Mouse (Mus musculus) kidney, postnatal 0 days (tissue): ENCODE results near the gene Nufip1. TPM values are rescaled to one million over a fixed set of nuclear protein-coding genes. Genes with fewer than 3 reads are reported as not detected.

ENCODE experiments used
- ATAC-seq: fragments of 200-750 bp; cut with Nextera tagmentation; replicated peaks from 2 replicates; pipeline ENCODE4 v1.8.0; 2017; ENCODE audit warnings: low read depth, moderate number of reproducible peaks, moderate TSS enrichment, moderate library complexity; ENCODE audit not compliant: low FRiP score
- DNase-seq: peaks from one replicate; pipeline ENCODE4 v3.0.0-alpha.2; 2016; ENCODE audit warnings: low spot score
- H3K27ac ChIP-seq: fragments of 300-500 bp; sonication (generic); 2 replicates; pipeline ENCODE4 v1.5.1; 2014; ENCODE audit warnings: mild to moderate bottlenecking
- H3K27me3 ChIP-seq: fragments of 300-500 bp; sonication (generic); 2 replicates; pipeline ENCODE4 v1.6.1; 2014; ENCODE audit warnings: low read length, mixed read lengths; ENCODE audit not compliant: insufficient read depth
- H3K36me3 ChIP-seq: fragments of 300-500 bp; sonication (generic); 2 replicates; pipeline ENCODE4 v1.6.1; 2014; ENCODE audit warnings: low read length, mixed read lengths; ENCODE audit not compliant: insufficient read depth
- H3K4me1 ChIP-seq: fragments of 300-500 bp; sonication (generic); replicated peaks from 2 replicates; pipeline ENCODE4 v1.6.1; 2014; ENCODE audit warnings: antibody characterized with exemption, low read length, mixed read lengths; ENCODE audit not compliant: insufficient read depth
- H3K4me2 ChIP-seq: fragments of 300-500 bp; sonication (generic); 2 replicates; pipeline ENCODE4 v1.6.1; 2014; ENCODE audit warnings: mild to moderate bottlenecking, low read length, moderate library complexity, mixed read lengths
- H3K4me3 ChIP-seq: fragments of 300-500 bp; sonication (generic); replicated peaks from 2 replicates; pipeline ENCODE4 v1.5.1; 2014; ENCODE audit warnings: low read depth, low read length
- H3K9ac ChIP-seq: fragments of 300-500 bp; sonication (generic); 2 replicates; pipeline ENCODE4 v1.6.1; 2014; ENCODE audit warnings: low read depth, low read length
- H3K9me3 ChIP-seq: fragments of 300-500 bp; sonication (generic); replicated peaks from 2 replicates; pipeline ENCODE4 v1.6.1; 2016; ENCODE audit warnings: low read length, inconsistent platforms, mixed read lengths
- CTCF ChIP-seq: IDR thresholded peaks from 2 replicates; pipeline ENCODE4 v1.5.1; 2016; ENCODE audit warnings: antibody characterized with exemption, low read depth, mild to moderate bottlenecking, moderate library complexity
- WGBS: fragments of 180-500 bp; shearing (Covaris S2); extraction: QIAGEN DNeasy Blood & Tissue Kit; methylation state at CpG from one replicate; pipeline ENCODE4 v1.1.7; 2014; 5-methylcytosine and 5-hydroxymethylcytosine counted together
- polyA plus RNA-seq: library from polyadenylated mRNA; unstranded; fragments of >200 nt; fragmentation: Nextera tagmentation; extraction: Ambion mirVana; gene quantifications from 2 replicates; pipeline ENCODE4 v1.2.1, GENCODE M21; 2015

Nufip1 gene
- polyA plus RNA-seq, 1 experiment from 2014 or later = 13.8 TPM

- Histone ChIP-seq H3K4me3 (no peak overlapping the region), H3K4me1 (no peaks in the 10 kb centered on the region), H3K4me2 (no peak overlapping the region), H3K36me3 (no peaks in the 10 kb centered on the region), H3K9me3 (no peaks in the 10 kb centered on the region), H3K27me3 (no peaks in the 10 kb centered on the region), H3K9ac (no peak overlapping the region), H3K27ac (no peak overlapping the region)
- WGBS = 42% methylated on average over 11 of the region's 11 CpGs
- DNase-seq (peak; percentile 67), ATAC-seq (no peak)
- TF ChIP-seq CTCF = no peak
Observed at GRCm38 (mm10) chr14:76169876-76170466, 59.3 kb downstream of the Nufip1 start.

GRCm38 (mm10) chr14:76171285-76171684, 60.6 kb downstream of the Nufip1 start:
- 81% methylated on average over 8 of the region's 8 CpGs for WGBS

GRCm38 (mm10) chr14:76174328-76174727, 63.6 kb downstream of the Nufip1 start:
- Histone ChIP-seq H3K4me1 (no peaks in the 10 kb centered on the region), H3K27ac (no peak overlapping the region), H3K4me3 (no peak overlapping the region), H3K36me3 (no peaks in the 10 kb centered on the region), H3K27me3 (no peaks in the 10 kb centered on the region), H3K9me3 (no peaks in the 10 kb centered on the region), H3K4me2 (no peak overlapping the region), H3K9ac (no peak overlapping the region)
- TF ChIP-seq CTCF = no peak
- WGBS = 87% methylated on average over 7 of the region's 7 CpGs
- DNase-seq = no peak
- ATAC-seq = no peak

More at GRCm38 (mm10) chr14:76171285-76171684, 60.6 kb downstream of the Nufip1 start:
- TF ChIP-seq CTCF = no peak
- H3K27me3 ChIP-seq = no peaks in the 10 kb centered on the region
- DNase-seq = no peak
- no peak overlapping the region for H3K9ac ChIP-seq
- no peak for ATAC-seq
- no peak overlapping the region for H3K4me2 ChIP-seq
- H3K36me3 ChIP-seq = no peaks in the 10 kb centered on the region
- no peak overlapping the region for H3K4me3 ChIP-seq
- no peak overlapping the region for H3K27ac ChIP-seq
- no peaks in the 10 kb centered on the region for H3K9me3 ChIP-seq
- no peaks in the 10 kb centered on the region for H3K4me1 ChIP-seq

GRCm38 (mm10) chr14:76175808-76176207, 65.1 kb downstream of the Nufip1 start:
- Histone ChIP-seq H3K9ac (no peak overlapping the region), H3K27ac (no peak overlapping the region), H3K27me3 (no peaks in the 10 kb centered on the region), H3K4me1 (no peaks in the 10 kb centered on the region), H3K9me3 (no peaks in the 10 kb centered on the region), H3K4me2 (no peak overlapping the region), H3K4me3 (no peak overlapping the region), H3K36me3 (no peaks in the 10 kb centered on the region)
- no peak for TF ChIP-seq CTCF
- DNase-seq = no peak
- ATAC-seq = no peak
- 49% methylated on average over 5 of the region's 5 CpGs for WGBS

- no peak overlapping the region for H3K4me2 ChIP-seq
- no peaks in the 10 kb centered on the region for H3K27me3 ChIP-seq
- H3K4me3 ChIP-seq = no peak overlapping the region
- H3K27ac ChIP-seq = no peak overlapping the region
- ATAC-seq (no peak), DNase-seq (no peak)
- H3K9ac ChIP-seq = no peak overlapping the region
- H3K36me3 ChIP-seq = no peaks in the 10 kb centered on the region
- 94% methylated on average over 9 of the region's 9 CpGs for WGBS
- H3K4me1 ChIP-seq = no peaks in the 10 kb centered on the region
- TF ChIP-seq CTCF = no peak
- no peaks in the 10 kb centered on the region for H3K9me3 ChIP-seq
Observed at GRCm38 (mm10) chr14:76177230-76177629, 66.5 kb downstream of the Nufip1 start.

GRCm38 (mm10) chr14:76178447-76178846, 67.8 kb downstream of the Nufip1 start:
- no peaks in the 10 kb centered on the region for H3K36me3 ChIP-seq
- WGBS = 96% methylated on average over 2 of the region's 2 CpGs
- ATAC-seq = no peak

GRCm38 (mm10) chr14:76179343-76179742, 68.7 kb downstream of the Nufip1 start:
- ATAC-seq = no peak
- no peaks in the 10 kb centered on the region for H3K36me3 ChIP-seq
- no peaks in the 10 kb centered on the region for H3K27me3 ChIP-seq
- TF ChIP-seq CTCF = no peak
- no peak overlapping the region for H3K9ac ChIP-seq
- H3K27ac ChIP-seq = no peak overlapping the region
- no peak overlapping the region for H3K4me3 ChIP-seq
- H3K4me2 ChIP-seq = no peak overlapping the region
- no peak for DNase-seq
- H3K9me3 ChIP-seq = no peaks in the 10 kb centered on the region
- no peaks in the 10 kb centered on the region for H3K4me1 ChIP-seq
- 72% methylated on average over 6 of the region's 6 CpGs for WGBS

More at GRCm38 (mm10) chr14:76178447-76178846, 67.8 kb downstream of the Nufip1 start:
- Histone ChIP-seq H3K9ac (no peak overlapping the region), H3K27ac (no peak overlapping the region), H3K4me2 (no peak overlapping the region), H3K9me3 (no peaks in the 10 kb centered on the region), H3K27me3 (no peaks in the 10 kb centered on the region), H3K4me3 (no peak overlapping the region), H3K4me1 (no peaks in the 10 kb centered on the region)
- DNase-seq = no peak
- peak; percentile 21; the same call in 1 of the 2 replicates for TF ChIP-seq CTCF
